Comparison of ENCODE assay signal across 20 mouse cellular contexts in the genomic region with DNA sequence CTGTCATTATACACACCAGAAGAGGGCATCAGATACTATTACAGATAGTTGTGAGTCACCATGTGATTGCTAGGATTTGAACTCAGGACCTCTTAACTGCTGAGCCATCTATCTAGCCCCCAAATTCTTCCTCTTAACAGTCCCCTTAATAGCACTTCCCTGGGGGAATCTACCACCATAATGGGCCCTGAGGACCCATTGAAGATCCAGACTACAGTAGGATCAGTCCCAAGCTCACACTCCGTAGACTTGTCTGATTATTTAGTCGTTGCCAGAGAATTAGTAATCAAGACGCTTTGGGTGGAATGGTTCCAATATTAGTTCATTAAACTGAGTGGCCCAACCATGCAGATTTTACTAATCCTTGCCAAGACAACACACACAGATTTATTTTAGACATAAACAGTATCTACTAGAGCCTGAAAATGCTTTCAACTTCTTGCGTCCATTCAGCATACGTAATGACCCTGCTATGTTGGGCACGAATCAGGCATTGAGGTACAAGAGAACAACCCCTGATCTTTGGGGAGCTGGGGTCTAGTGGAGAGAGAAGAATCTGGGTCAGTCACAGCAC.
DNase-seq lines count a peak whose midpoint lies in the region; ATAC-seq and TF ChIP-seq lines count a peak whose summit lies in the region.
"Had no signal": no experiment of that assay in that cellular context is flagged by ENCODE, and none has a peak within 500 bp of the region (broad histone marks: within the 10 kb centered on the region; RNA-seq: fewer than 3 reads in every experiment).

No protein-coding gene starts in this region.

- TF ChIP-seq CTCF in forebrain, postnatal 0 days (IDR thresholded peaks at IDR 0.05; ENCODE audit: low read depth) = no peak
- no peak for TF ChIP-seq CTCF in lung, embryonic 14.5 days (IDR thresholded peaks at IDR 0.05; ENCODE audit: low read depth)
- no peak for TF ChIP-seq CTCF in lung, adult 2 months (IDR thresholded peaks at IDR 0.05; ENCODE audit: insufficient read depth, low read length)

- no peak for DNase-seq in forebrain, postnatal 0 days
- DNase-seq in lung, embryonic 14.5 days = peak; percentile 69
- no peak for DNase-seq in lung, adult 18-20 months
- DNase-seq in lung, postnatal 10 days = peak; percentile 32
- DNase-seq in lung, adult 2 months = no peak
- DNase-seq in urinary bladder, postnatal 25 days (ENCODE audit: low spot score) = no peak
- DNase-seq: adrenal gland, adult 8-10 months; adrenal gland, postnatal 36 days; cerebellum, adult 11 months; cerebellum, adult 8-10 months; cerebellum, postnatal 14 days; embryo, embryonic 11 days; heart, adult 2 months had no signal

- 47% methylated on average over 6 of the region's 6 CpGs for WGBS in forebrain, embryonic 16.5 days
- 39% methylated on average over 6 of the region's 6 CpGs for WGBS in forebrain, postnatal 0 days
- 76% methylated on average over 6 of the region's 6 CpGs for WGBS in lung, embryonic 14.5 days
- 70% methylated on average over 6 of the region's 6 CpGs for WGBS in lung, adult 2 months

- no peak overlapping the region for H3K9ac ChIP-seq in forebrain, embryonic 16.5 days (replicated peaks; ENCODE audit: low read depth, low read length)
- H3K9ac ChIP-seq in forebrain, postnatal 0 days = no peak overlapping the region
- H3K9ac ChIP-seq in lung, embryonic 14.5 days = no peak overlapping the region
- H3K9ac ChIP-seq: embryonic facial prominence, embryonic 15.5 days; heart, embryonic 12.5 days; hindbrain, embryonic 14.5 days; intestine, embryonic 15.5 days had no signal

- H3K4me3 ChIP-seq in forebrain, embryonic 16.5 days (replicated peaks; ENCODE audit: low read length) = no peak overlapping the region
- no peak overlapping the region for H3K4me3 ChIP-seq in forebrain, postnatal 0 days (ENCODE audit: low read depth, low read length)
- no peak overlapping the region for H3K4me3 ChIP-seq in lung, embryonic 14.5 days (ENCODE audit: low read depth, low read length)
- H3K4me3 ChIP-seq in lung, adult 2 months (replicated peaks; ENCODE audit: extremely low read depth, low read depth, low read length) = no peak overlapping the region
- H3K4me3 ChIP-seq: embryonic facial prominence, embryonic 15.5 days; erythroblast, embryonic 14.5 days; heart, adult 2 months; heart, embryonic 12.5 days; hindbrain, embryonic 10.5 days; intestine, embryonic 15.5 days had no signal

- no peak for TF ChIP-seq POLR2A in lung, adult 2 months (IDR thresholded peaks at IDR 0.05; ENCODE audit: borderline replicate concordance, extremely low read depth, low read depth, low read length)

- no peaks in the 10 kb centered on the region for H3K9me3 ChIP-seq in forebrain, embryonic 16.5 days (ENCODE audit: control insufficient read depth, low read length)
- no peaks in the 10 kb centered on the region for H3K9me3 ChIP-seq in forebrain, postnatal 0 days (ENCODE audit: low read length)
- H3K9me3 ChIP-seq in lung, embryonic 14.5 days (ENCODE audit: low read depth, low read length) = no peaks in the 10 kb centered on the region
- H3K9me3 ChIP-seq: embryonic facial prominence, embryonic 15.5 days; heart, embryonic 12.5 days; hindbrain, embryonic 10.5 days; intestine, embryonic 15.5 days had no signal

- peak; percentile 68 for ATAC-seq in forebrain, embryonic 16.5 days
- no peak for ATAC-seq in forebrain, postnatal 0 days
- ATAC-seq in lung, embryonic 14.5 days (ENCODE audit: insufficient read depth) = no peak
- ATAC-seq: intestine, embryonic 15.5 days had no signal

- no peaks in the 10 kb centered on the region for H3K36me3 ChIP-seq in forebrain, embryonic 16.5 days (ENCODE audit: control insufficient read depth, insufficient read depth)
- no peaks in the 10 kb centered on the region for H3K36me3 ChIP-seq in forebrain, postnatal 0 days (ENCODE audit: insufficient read depth)
- no peaks in the 10 kb centered on the region for H3K36me3 ChIP-seq in lung, embryonic 14.5 days (ENCODE audit: insufficient read depth)
- H3K36me3 ChIP-seq: embryonic facial prominence, embryonic 15.5 days; heart, embryonic 12.5 days; hindbrain, embryonic 10.5 days; intestine, embryonic 15.5 days had no signal

- no peak overlapping the region for H3K4me2 ChIP-seq in forebrain, embryonic 16.5 days (ENCODE audit: low read length)
- no peak overlapping the region for H3K4me2 ChIP-seq in forebrain, postnatal 0 days (ENCODE audit: low read depth)
- H3K4me2 ChIP-seq in lung, embryonic 14.5 days = no peak overlapping the region
- H3K4me2 ChIP-seq: embryonic facial prominence, embryonic 15.5 days; heart, embryonic 12.5 days; hindbrain, embryonic 14.5 days; intestine, embryonic 15.5 days had no signal

- no peaks in the 10 kb centered on the region for H3K4me1 ChIP-seq in forebrain, embryonic 16.5 days (replicated peaks; ENCODE audit: control insufficient read depth, insufficient read depth, low read length)
- no peaks in the 10 kb centered on the region for H3K4me1 ChIP-seq in forebrain, postnatal 0 days (ENCODE audit: insufficient read depth)
- no peaks in the 10 kb centered on the region for H3K4me1 ChIP-seq in lung, embryonic 14.5 days (ENCODE audit: insufficient read depth)
- H3K4me1 ChIP-seq in lung, adult 2 months (ENCODE audit: control insufficient read depth, insufficient read depth, low read length) = no peaks in the 10 kb centered on the region
- H3K4me1 ChIP-seq: embryonic facial prominence, embryonic 15.5 days; hindbrain, embryonic 10.5 days; intestine, embryonic 15.5 days had no signal

- no peak overlapping the region for H3K27ac ChIP-seq in forebrain, embryonic 16.5 days (ENCODE audit: low read length)
- no peak overlapping the region for H3K27ac ChIP-seq in forebrain, postnatal 0 days (ENCODE audit: low read depth, low read length)
- no peak overlapping the region for H3K27ac ChIP-seq in lung, embryonic 14.5 days (ENCODE audit: low read depth)
- H3K27ac ChIP-seq: embryonic facial prominence, embryonic 15.5 days; heart, adult 2 months; hindbrain, embryonic 10.5 days; hindbrain, embryonic 14.5 days; intestine, embryonic 15.5 days had no signal

- no peaks in the 10 kb centered on the region for H3K27me3 ChIP-seq in forebrain, embryonic 16.5 days (replicated peaks; ENCODE audit: control insufficient read depth, insufficient read depth, low read length)
- H3K27me3 ChIP-seq in forebrain, postnatal 0 days (ENCODE audit: insufficient read depth, low read length) = no peaks in the 10 kb centered on the region
- no peaks in the 10 kb centered on the region for H3K27me3 ChIP-seq in lung, embryonic 14.5 days (ENCODE audit: insufficient read depth, low read length)
- H3K27me3 ChIP-seq: embryonic facial prominence, embryonic 15.5 days; heart, embryonic 12.5 days; intestine, embryonic 15.5 days had no signal

Comparison
In these comparisons a context has a peak if more than half of its experiments do, and no peak if none do; other contexts are left out.
1. DNase-seq: peak in lung, embryonic 14.5 days (single experiment) and lung, postnatal 10 days (single experiment); none in forebrain, postnatal 0 days (single experiment), lung, adult 18-20 months (0 of 2), lung, adult 2 months (single experiment) and urinary bladder, postnatal 25 days (single experiment).